ENCODE assay signal across 7 mouse cellular contexts in genomic region chr4:57299308-57299700, GRCm38 (mm10). TPM values are rescaled to one million over a fixed set of nuclear protein-coding genes. Genes with fewer than 3 reads are reported as not detected.
DNase-seq lines count a peak whose midpoint lies in the region; ATAC-seq and TF ChIP-seq lines count a peak whose summit lies in the region.

No protein-coding gene starts in this region.

- H3K9me3 ChIP-seq in embryonic facial prominence, embryonic 10.5 days = no peaks in the 10 kb centered on the region
- H3K9me3 ChIP-seq in hindbrain, embryonic 11.5 days (ENCODE audit: control insufficient read depth, low read length) = no peaks in the 10 kb centered on the region
- H3K9me3 ChIP-seq in limb, embryonic 15.5 days = no peaks in the 10 kb centered on the region

- no peaks in the 10 kb centered on the region for H3K36me3 ChIP-seq in liver, adult 2 months (ENCODE audit: control insufficient read depth, insufficient read depth, low read length)
- H3K36me3 ChIP-seq in embryonic facial prominence, embryonic 10.5 days (replicated peaks) = no peaks in the 10 kb centered on the region
- no peaks in the 10 kb centered on the region for H3K36me3 ChIP-seq in hindbrain, embryonic 11.5 days (ENCODE audit: control insufficient read depth, insufficient read depth, low read length)
- no peaks in the 10 kb centered on the region for H3K36me3 ChIP-seq in limb, embryonic 15.5 days

- H3K4me1 ChIP-seq in liver, adult 2 months (ENCODE audit: control insufficient read depth, insufficient read depth, low read length) = peaks cover 23% of the 10 kb centered on the region
- peaks cover 33% of the 10 kb centered on the region for H3K4me1 ChIP-seq in embryonic facial prominence, embryonic 10.5 days
- H3K4me1 ChIP-seq in hindbrain, embryonic 11.5 days (replicated peaks; ENCODE audit: control insufficient read depth, insufficient read depth, low read length) = peaks cover 2% of the 10 kb centered on the region; the same call in 1 of the 2 replicates
- H3K4me1 ChIP-seq in limb, embryonic 15.5 days = peaks cover 40% of the 10 kb centered on the region

- peak overlapping the region; percentile 98 for H3K9ac ChIP-seq in liver, adult 2 months (ENCODE audit: low read depth, low read length)
- no peak overlapping the region; the same call in 1 of the 2 replicates for H3K9ac ChIP-seq in hindbrain, embryonic 11.5 days (ENCODE audit: low read depth, low read length)
- peak overlapping the region; percentile 52; the same call in 1 of the 2 replicates for H3K9ac ChIP-seq in limb, embryonic 15.5 days

- H3K27ac ChIP-seq in liver, adult 2 months (replicated peaks; ENCODE audit: insufficient read depth, low read depth, low read length) = peak overlapping the region; percentile 92
- no peak overlapping the region for H3K27ac ChIP-seq in embryonic facial prominence, embryonic 10.5 days (replicated peaks)
- no peak overlapping the region for H3K27ac ChIP-seq in hindbrain, embryonic 11.5 days (ENCODE audit: low read depth, low read length)
- H3K27ac ChIP-seq in limb, embryonic 15.5 days = 0 out of 2 replicates have a peak overlapping the region, but pooled peaks have one; percentile 3

- peak; percentile 59 for DNase-seq in liver, adult 2 months (ENCODE audit: extremely low read depth, low read depth, low spot score)
- DNase-seq in liver = no peak
- peak; percentile 44 for DNase-seq in embryonic facial prominence, embryonic 10.5 days (ENCODE audit: low spot score)
- peak; percentile 49 for DNase-seq in hindbrain, embryonic 11.5 days (ENCODE audit: low spot score)
- DNase-seq in right cerebral cortex, adult 2 months (ENCODE audit: low spot score in 2 of 2) = peak; percentile 35 to 40
- DNase-seq in spleen, adult 18-20 months = no peak

- no peak for ATAC-seq in hindbrain, embryonic 11.5 days (ENCODE audit: low FRiP score)
- ATAC-seq in limb, embryonic 15.5 days (ENCODE audit: insufficient number of reproducible peaks, low FRiP score, low TSS enrichment, low read depth) = no peak

- H3K4me3 ChIP-seq in liver, adult 2 months (ENCODE audit: insufficient read depth, low read depth, low read length) = peak overlapping the region; percentile 80
- H3K4me3 ChIP-seq in embryonic facial prominence, embryonic 10.5 days = peak overlapping the region; percentile 86
- peak overlapping the region; percentile 77 for H3K4me3 ChIP-seq in hindbrain, embryonic 11.5 days (ENCODE audit: low read depth, low read length)
- peak overlapping the region; percentile 72 for H3K4me3 ChIP-seq in limb, embryonic 15.5 days

- TF ChIP-seq CTCF in liver, adult 2 months (IDR thresholded peaks at IDR 0.05; ENCODE audit: low read depth, low read length) = no peak

- H3K79me2 ChIP-seq in liver, adult 2 months (ENCODE audit: control insufficient read depth, insufficient read depth, low read length) = peaks cover 22% of the 10 kb centered on the region

- no peak for TF ChIP-seq POLR2A in liver, adult 2 months (IDR thresholded peaks at IDR 0.05; ENCODE audit: extremely low read depth, insufficient read depth, low read length)

- no peaks in the 10 kb centered on the region for H3K27me3 ChIP-seq in liver, adult 2 months (ENCODE audit: control insufficient read depth, insufficient read depth, low read length)
- H3K27me3 ChIP-seq in embryonic facial prominence, embryonic 10.5 days (replicated peaks; ENCODE audit: low read depth, poor library complexity, severe bottlenecking) = peaks cover 86% of the 10 kb centered on the region
- peaks cover 33% of the 10 kb centered on the region for H3K27me3 ChIP-seq in hindbrain, embryonic 11.5 days (ENCODE audit: control insufficient read depth, insufficient read depth, low read length)
- H3K27me3 ChIP-seq in limb, embryonic 15.5 days = peaks cover 13% of the 10 kb centered on the region

- WGBS in liver, adult 2 months = 5% methylated on average over 9 of the region's 9 CpGs
- WGBS in embryonic facial prominence, embryonic 10.5 days = 2% methylated on average over 9 of the region's 9 CpGs
- 2% methylated on average over 9 of the region's 9 CpGs for WGBS in hindbrain, embryonic 11.5 days
- 1% methylated on average over 9 of the region's 9 CpGs for WGBS in limb, embryonic 15.5 days

- H3K4me2 ChIP-seq in hindbrain, embryonic 11.5 days (replicated peaks; ENCODE audit: low read depth, low read length) = peak overlapping the region; percentile 98
- H3K4me2 ChIP-seq in limb, embryonic 15.5 days = peak overlapping the region; percentile 96

RNA-seq across cellular contexts. Expression of gene Ptpn3, which starts 2.3 kb away (rescaled TPM):
- 18.4 and 27.8 TPM in 2 replicates for total RNA-seq in liver, adult 2 months (2014; rRNA removed)
- polyA plus RNA-seq in liver, adult 2 months (2012; rRNA removed) = 11.8 and 12.7 TPM in 2 replicates
- polyA plus RNA-seq in embryonic facial prominence, embryonic 10.5 days (2016; fragmentation: Nextera tagmentation; extraction: Ambion mirVana) = 2.0 and 2.1 TPM in 2 replicates
- 1.9 and 3.4 TPM in 2 replicates for polyA plus RNA-seq in hindbrain, embryonic 11.5 days (2014; fragmentation: Nextera tagmentation; extraction: Ambion mirVana)
- polyA plus RNA-seq in limb, embryonic 15.5 days (2015; fragmentation: Nextera tagmentation; extraction: Ambion mirVana) = 3.3 and 4.1 TPM in 2 replicates

Comparison
In these comparisons a context has a peak if more than half of its experiments do, and no peak if none do; other contexts are left out.
1. DNase-seq: peak in liver, adult 2 months (single experiment), embryonic facial prominence, embryonic 10.5 days (single experiment), hindbrain, embryonic 11.5 days (single experiment) and right cerebral cortex, adult 2 months (2 of 2); none in liver (single experiment) and spleen, adult 18-20 months (0 of 2).
2. H3K27ac ChIP-seq: peak in liver, adult 2 months (single experiment) and limb, embryonic 15.5 days (single experiment); none in embryonic facial prominence, embryonic 10.5 days (single experiment) and hindbrain, embryonic 11.5 days (single experiment).
3. Peak in every context shown above with its lines, with median percentiles within 50 percentile points of each other: H3K4me3 ChIP-seq.